Mouse (Mus musculus) midbrain, embryonic 12.5 days (tissue): ENCODE data around the gene Kcnb1. TPM values are rescaled to one million over a fixed set of nuclear protein-coding genes. Genes with fewer than 3 reads are reported as not detected.

Experiments used
- ATAC-seq: fragments of 200-750 bp; cut with Nextera tagmentation; 2 replicates; pipeline ENCODE4 v1.8.0; 2017; ENCODE audit warnings: low read depth, moderate TSS enrichment, moderate library complexity; ENCODE audit not compliant: low FRiP score
- H3K27ac ChIP-seq: fragments of 300-500 bp; sonication (generic); replicated peaks from 2 replicates; pipeline ENCODE4 v1.5.1; 2016; ENCODE audit warnings: mild to moderate bottlenecking
- H3K27me3 ChIP-seq: fragments of 300-500 bp; sonication (generic); 2 replicates; pipeline ENCODE4 v1.6.1; 2016; ENCODE audit warnings: mild to moderate bottlenecking
- H3K36me3 ChIP-seq: fragments of 300-500 bp; sonication (generic); 2 replicates; pipeline ENCODE4 v1.6.1; 2016
- H3K4me1 ChIP-seq: fragments of 300-500 bp; sonication (generic); 2 replicates; pipeline ENCODE4 v1.6.1; 2016
- H3K4me2 ChIP-seq: fragments of 300-500 bp; sonication (generic); replicated peaks from 2 replicates; pipeline ENCODE4 v1.6.1; 2016; ENCODE audit warnings: mild to moderate bottlenecking, moderate library complexity
- H3K4me3 ChIP-seq: fragments of 300-500 bp; sonication (generic); 2 replicates; pipeline ENCODE4 v1.5.1; 2016; ENCODE audit warnings: mild to moderate bottlenecking
- H3K9ac ChIP-seq: fragments of 300-500 bp; sonication (generic); replicated peaks from 2 replicates; pipeline ENCODE4 v1.6.1; 2016; ENCODE audit warnings: mild to moderate bottlenecking, moderate library complexity
- H3K9me3 ChIP-seq: fragments of 300-500 bp; sonication (generic); 2 replicates; pipeline ENCODE4 v1.6.1; 2016; ENCODE audit warnings: mild to moderate bottlenecking
- WGBS: fragments of 180-500 bp; shearing (Covaris S2); methylation state at CpG from one replicate; pipeline ENCODE4 v1.1.7; 2016; 5-methylcytosine and 5-hydroxymethylcytosine counted together
- polyA plus RNA-seq: library from polyadenylated mRNA; unstranded; fragments of >200 nt; fragmentation: Nextera tagmentation; extraction: Ambion mirVana; gene quantifications from 2 replicates; pipeline ENCODE4 v1.2.1, GENCODE M21; 2016

Gene Kcnb1
- polyA plus RNA-seq, 1 experiment from 2014 or later = 1.4 TPM

DNA sequence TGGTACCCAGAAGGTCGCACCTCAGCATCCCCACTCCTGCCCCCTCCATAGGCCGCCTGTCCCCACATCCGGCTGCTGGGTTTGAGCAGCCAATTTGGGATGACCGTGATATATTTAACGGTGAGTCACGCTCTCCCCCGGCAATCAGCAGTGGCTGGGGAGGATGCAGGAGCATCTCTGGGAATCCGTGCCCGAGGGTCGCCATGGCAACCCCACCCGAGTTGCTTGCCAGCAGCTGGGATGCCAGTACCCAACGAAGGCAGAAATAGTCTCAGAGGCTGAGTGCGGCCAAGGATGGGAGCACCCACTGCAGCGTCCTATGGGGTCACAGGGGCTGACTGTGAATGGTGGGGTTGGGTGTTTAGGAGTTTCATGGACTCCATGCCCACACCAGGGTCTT, 53.0 kb downstream of the Kcnb1 start:
- Histone ChIP-seq H3K27me3 (no peaks in the 10 kb centered on the region), H3K36me3 (no peaks in the 10 kb centered on the region), H3K4me1 (peaks cover 8% of the 10 kb centered on the region), H3K27ac (no peak overlapping the region), H3K4me3 (no peak overlapping the region), H3K9me3 (no peaks in the 10 kb centered on the region), H3K4me2 (no peak overlapping the region), H3K9ac (no peak overlapping the region)
- 62% methylated on average over 14 of the region's 14 CpGs for WGBS
- ATAC-seq = peak; percentile 38; the same call in 1 of the 2 replicates

DNA sequence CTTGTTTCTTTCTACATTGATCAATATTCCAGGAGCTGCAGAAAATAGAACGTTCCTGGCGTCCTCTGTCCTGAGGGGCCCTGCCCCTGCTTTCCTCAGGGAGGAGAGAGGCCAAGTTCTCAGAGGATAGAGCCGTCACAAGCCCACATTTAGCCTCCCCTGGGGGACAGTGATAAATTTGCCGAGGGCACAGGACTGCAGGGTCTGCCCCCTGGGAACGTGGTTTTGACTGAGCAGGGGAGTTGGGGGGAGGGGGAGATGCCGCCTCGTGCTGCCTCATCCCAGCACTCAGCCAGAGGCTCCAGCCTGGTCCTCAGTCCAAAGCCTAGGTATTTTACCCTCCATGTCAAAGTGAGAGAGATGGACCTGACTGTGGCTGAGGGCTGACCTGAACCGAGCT, 57.9 kb downstream of the Kcnb1 start:
- Histone ChIP-seq H3K4me1 (peaks cover 22% of the 10 kb centered on the region), H3K4me3 (no peak overlapping the region), H3K36me3 (no peaks in the 10 kb centered on the region), H3K4me2 (no peak overlapping the region), H3K9ac (no peak overlapping the region), H3K27ac (no peak overlapping the region), H3K9me3 (no peaks in the 10 kb centered on the region), H3K27me3 (peaks cover 4% of the 10 kb centered on the region; the same call in 1 of the 2 replicates)
- 63% methylated on average over 8 of the region's 8 CpGs for WGBS
- no peak for ATAC-seq

DNA sequence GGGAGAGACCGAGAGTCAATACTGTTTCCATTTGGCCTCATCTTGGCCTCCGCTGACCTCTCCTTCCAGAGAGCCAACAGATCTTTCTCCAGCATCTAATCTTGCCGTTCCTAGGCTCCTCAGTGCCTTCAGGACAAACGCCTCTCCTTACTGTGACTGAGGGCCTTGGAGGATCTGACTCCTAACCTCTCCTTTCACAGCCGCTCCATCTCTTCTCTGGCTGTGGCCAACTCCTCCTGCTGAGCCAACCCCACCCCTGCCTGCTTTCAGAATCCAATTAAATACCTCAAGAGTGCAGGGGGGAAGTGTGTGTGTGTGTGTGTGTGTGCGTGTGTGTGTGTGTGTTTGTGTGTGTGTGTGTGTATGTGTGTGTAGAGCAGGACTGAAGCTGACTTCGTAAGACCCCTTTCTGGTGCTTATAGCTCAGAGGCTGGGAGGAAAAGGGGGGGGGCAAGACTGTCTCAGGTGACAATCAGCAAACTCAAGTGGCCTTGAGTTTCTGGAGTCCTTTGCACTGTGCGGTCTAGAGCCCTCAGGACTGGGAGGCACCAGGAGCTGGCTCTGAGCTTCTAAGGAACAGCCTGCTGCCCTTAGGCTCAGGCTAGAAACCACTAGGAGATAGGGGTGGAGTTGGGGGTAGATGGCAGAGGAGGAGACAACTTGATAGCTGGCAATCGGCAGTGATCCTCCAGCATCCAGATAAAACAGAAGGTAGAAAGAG, 59.7 kb downstream of the Kcnb1 start:
- no peaks in the 10 kb centered on the region for H3K36me3 ChIP-seq
- H3K27ac ChIP-seq = peak overlapping the region; percentile 16; the same call in 1 of the 2 replicates
- H3K9ac ChIP-seq = no peak overlapping the region
- H3K4me3 ChIP-seq = no peak overlapping the region
- WGBS = 36% methylated on average over 9 of the region's 9 CpGs
- H3K9me3 ChIP-seq = no peaks in the 10 kb centered on the region
- ATAC-seq = no peak
- H3K4me1 ChIP-seq = peaks cover 22% of the 10 kb centered on the region
- H3K4me2 ChIP-seq = no peak overlapping the region
- peaks cover 4% of the 10 kb centered on the region; the same call in 1 of the 2 replicates for H3K27me3 ChIP-seq

DNA sequence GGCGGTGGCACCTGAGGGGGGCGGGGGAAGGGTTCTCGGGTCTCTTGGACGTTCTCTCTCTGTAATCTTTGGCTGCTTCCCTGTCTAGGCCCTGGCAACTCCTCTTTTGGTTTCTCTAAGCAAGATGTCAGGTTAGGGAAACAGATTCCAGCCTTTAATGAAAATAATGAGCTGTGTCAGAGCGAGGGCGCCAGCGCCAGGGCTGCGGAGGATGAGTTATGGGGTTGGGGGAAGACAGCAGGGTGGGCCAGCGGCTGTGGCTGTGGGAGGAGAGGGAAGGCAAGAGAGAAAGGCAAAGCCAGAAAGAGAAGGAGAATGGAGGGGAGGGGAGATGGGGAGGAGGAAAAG, 60.4 kb downstream of the Kcnb1 start:
- H3K4me3 ChIP-seq = no peak overlapping the region
- 26% methylated on average over 9 of the region's 9 CpGs for WGBS
- H3K27ac ChIP-seq = no peak overlapping the region
- peaks cover 4% of the 10 kb centered on the region; the same call in 1 of the 2 replicates for H3K27me3 ChIP-seq
- peak overlapping the region; percentile 24; the same call in 1 of the 2 replicates for H3K4me2 ChIP-seq
- peaks cover 22% of the 10 kb centered on the region for H3K4me1 ChIP-seq
- no peaks in the 10 kb centered on the region for H3K9me3 ChIP-seq
- no peak for ATAC-seq
- H3K9ac ChIP-seq = 0 out of 2 replicates have a peak overlapping the region, but pooled peaks have one; percentile 4
- no peaks in the 10 kb centered on the region for H3K36me3 ChIP-seq

DNA sequence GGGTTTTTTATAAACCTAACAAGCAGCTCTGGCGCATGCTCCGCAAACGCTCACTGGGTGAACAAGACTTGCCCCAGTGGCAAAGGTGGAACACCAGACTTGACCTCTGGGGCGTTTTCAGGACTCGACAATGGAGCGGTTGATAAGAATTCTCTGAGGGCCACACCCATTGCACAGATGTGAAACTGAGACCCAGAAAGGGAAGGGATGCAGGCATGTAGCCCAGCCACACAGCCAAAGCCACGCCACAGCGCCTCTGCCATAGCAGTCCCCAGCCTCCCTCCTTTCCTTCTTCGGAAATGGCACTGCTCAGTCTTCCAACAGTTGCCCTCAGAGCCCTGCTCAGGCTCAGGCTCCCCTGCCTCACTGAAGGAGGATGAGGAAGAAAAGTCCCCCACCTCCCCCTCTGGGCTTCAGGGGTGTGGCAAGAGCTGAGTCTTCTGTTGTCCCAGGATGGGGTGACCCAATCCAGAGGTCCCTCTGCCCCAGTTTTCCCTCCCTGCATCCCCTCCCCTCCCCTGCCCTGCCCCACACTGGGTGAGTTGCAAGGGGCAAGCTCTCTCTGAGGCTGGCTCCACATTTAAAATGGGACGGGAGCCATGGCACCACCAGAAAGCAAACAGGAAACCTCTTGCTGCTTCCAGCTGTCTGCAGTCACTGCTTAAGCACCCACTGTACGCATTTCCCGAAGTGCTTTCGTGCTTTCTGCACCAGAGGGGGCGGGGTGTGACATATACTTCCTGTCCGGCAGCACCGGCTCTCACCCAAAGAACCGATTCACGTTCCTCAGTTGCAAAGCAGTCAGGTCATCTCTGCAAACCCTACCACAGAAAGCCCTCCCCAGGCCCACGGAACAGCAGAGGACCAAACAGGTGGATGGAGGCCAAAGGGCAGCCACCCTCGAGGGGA, 61.0 kb downstream of the Kcnb1 start:
- WGBS = 48% methylated on average over 20 of the region's 20 CpGs
- ATAC-seq = no peak
- H3K36me3 ChIP-seq = no peaks in the 10 kb centered on the region
- H3K27ac ChIP-seq = no peak overlapping the region; the same call in 1 of the 2 replicates
- H3K27me3 ChIP-seq = peaks cover 4% of the 10 kb centered on the region; the same call in 1 of the 2 replicates
- H3K4me1 ChIP-seq = peaks cover 26% of the 10 kb centered on the region
- peak overlapping the region; percentile 24; the same call in 1 of the 2 replicates for H3K4me2 ChIP-seq
- no peak overlapping the region for H3K4me3 ChIP-seq
- 0 out of 2 replicates have a peak overlapping the region, but pooled peaks have one; percentile 4 for H3K9ac ChIP-seq
- no peaks in the 10 kb centered on the region for H3K9me3 ChIP-seq

DNA sequence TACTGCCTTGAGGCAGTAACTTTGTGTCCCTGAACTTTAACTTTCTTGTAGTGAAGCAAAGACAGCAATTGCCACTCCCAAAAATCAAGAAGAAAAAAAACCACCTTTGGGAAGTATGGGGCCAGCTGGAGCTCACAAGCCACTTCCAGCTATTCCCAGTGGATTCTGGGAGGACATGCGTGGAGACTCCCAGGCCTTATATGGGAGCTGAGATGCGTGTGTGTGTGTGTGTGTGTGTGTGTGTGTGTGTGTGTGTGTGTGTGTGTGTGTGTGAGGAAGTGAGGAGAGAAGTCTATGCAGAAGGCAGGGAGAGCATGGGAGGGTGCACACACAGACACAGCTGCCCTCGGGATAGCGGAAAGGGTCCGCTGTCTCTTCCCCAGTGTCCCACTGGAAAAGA, 62.6 kb downstream of the Kcnb1 start:
- no peak for ATAC-seq
- H3K36me3 ChIP-seq = no peaks in the 10 kb centered on the region

DNA sequence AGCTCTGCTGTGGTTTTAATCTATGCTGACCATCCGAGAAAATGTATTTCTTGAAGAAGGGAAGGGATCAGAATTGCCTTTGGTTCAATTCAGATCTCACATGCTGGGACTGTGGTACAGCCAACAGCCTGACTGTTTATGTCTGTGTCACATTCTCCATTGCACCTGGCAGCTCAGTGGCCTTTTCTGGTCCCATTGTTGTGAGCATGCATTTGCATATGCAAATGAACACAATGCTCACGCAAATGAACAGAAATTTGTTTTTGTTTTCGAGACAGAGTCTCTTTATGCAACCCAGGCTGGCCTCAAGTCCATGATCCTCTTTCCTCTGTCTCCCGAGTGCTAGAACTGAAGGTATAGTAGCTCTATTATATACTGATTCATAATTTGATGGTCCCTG, 64.2 kb downstream of the Kcnb1 start:
- H3K9ac ChIP-seq = no peak overlapping the region
- WGBS = 66% methylated on average over 4 of the region's 4 CpGs
- H3K27ac ChIP-seq = no peak overlapping the region
- H3K4me3 ChIP-seq = no peak overlapping the region
- no peak for ATAC-seq
- no peaks in the 10 kb centered on the region for H3K36me3 ChIP-seq
- H3K4me2 ChIP-seq = no peak overlapping the region
- no peaks in the 10 kb centered on the region for H3K9me3 ChIP-seq
- H3K4me1 ChIP-seq = peaks cover 29% of the 10 kb centered on the region
- peaks cover 4% of the 10 kb centered on the region; the same call in 1 of the 2 replicates for H3K27me3 ChIP-seq

More for the DNA sequence above, 62.6 kb downstream of the Kcnb1 start:
- Histone ChIP-seq H3K4me2 (no peak overlapping the region), H3K9ac (no peak overlapping the region), H3K27me3 (peaks cover 4% of the 10 kb centered on the region; the same call in 1 of the 2 replicates), H3K4me1 (peaks cover 29% of the 10 kb centered on the region), H3K27ac (no peak overlapping the region), H3K9me3 (no peaks in the 10 kb centered on the region), H3K4me3 (no peak overlapping the region)
- WGBS = 92% methylated on average over 5 of the region's 5 CpGs

DNA sequence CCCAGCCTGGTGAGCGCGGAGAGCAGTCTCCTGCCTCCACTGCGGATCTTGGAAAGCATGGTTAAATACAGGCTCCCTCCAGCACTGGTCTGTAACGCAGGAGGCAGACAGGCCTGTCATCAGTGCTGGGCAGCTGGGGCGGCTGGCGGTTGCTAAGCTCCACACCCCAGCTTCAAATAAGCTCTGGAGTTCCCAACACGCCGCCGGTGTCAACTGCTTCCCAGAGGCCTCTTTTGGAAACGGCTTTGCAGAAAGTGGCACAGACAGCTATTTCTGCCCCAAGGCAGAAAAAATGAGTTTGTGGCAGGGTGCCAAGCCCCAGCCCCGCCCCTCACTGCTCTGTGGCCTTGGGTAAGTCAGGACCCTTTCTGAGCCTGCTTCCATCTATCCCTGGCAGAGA, 66.0 kb downstream of the Kcnb1 start:
- Histone ChIP-seq H3K36me3 (no peaks in the 10 kb centered on the region), H3K9me3 (no peaks in the 10 kb centered on the region), H3K4me3 (no peak overlapping the region), H3K4me1 (peaks cover 14% of the 10 kb centered on the region), H3K4me2 (no peak overlapping the region), H3K27ac (peak overlapping the region; percentile 58), H3K27me3 (0 out of 2 replicates have a peak, but pooled peaks cover under 1% of the 10 kb centered on the region), H3K9ac (no peak overlapping the region)
- WGBS = 59% methylated on average over 11 of the region's 11 CpGs
- ATAC-seq = no peak

DNA sequence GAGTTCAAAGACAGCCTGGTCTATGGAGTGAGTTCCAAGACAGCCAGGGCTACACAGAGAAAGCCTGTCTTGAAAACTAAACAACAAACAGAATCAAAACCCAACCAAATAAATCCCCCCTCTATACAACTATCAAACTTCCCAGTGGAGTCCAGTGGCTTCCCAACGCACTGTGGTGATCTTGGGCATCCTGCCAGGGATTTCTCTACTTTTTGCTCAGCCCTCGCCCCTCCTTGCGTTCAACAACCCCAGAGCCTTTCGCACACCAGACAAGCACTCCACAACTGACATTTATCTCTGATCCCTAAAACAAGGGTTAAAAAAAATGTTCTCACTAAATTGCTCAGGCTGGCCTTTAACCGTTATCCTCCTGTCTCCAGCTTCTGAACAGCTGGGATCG, 67.2 kb downstream of the Kcnb1 start:
- Histone ChIP-seq H3K4me2 (no peak overlapping the region), H3K36me3 (no peaks in the 10 kb centered on the region)
- WGBS = 89% methylated on average over 6 of the region's 6 CpGs

DNA sequence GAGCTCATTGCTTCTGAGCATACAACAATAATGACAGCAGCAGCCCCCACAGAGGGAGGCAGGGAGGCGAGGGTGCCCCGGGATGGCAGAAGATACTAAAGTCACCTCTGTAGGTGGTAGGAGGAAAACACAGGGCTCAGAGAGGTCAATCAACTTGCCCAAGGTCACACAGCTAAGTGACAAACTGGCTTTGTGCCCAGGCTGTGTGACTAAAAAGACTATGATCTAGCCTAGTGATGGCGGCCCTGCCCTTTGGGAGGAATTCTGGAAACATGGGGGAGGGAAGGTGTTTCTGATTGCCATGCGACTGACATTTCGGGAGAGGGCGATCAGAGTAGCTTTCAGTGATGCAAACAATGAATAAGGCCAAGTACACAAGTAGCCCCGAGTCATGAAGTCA, 68.0 kb downstream of the Kcnb1 start:
- Histone ChIP-seq H3K4me2 (no peak overlapping the region), H3K4me1 (peaks cover 12% of the 10 kb centered on the region), H3K9ac (no peak overlapping the region), H3K27ac (no peak overlapping the region), H3K4me3 (no peak overlapping the region), H3K27me3 (no peaks in the 10 kb centered on the region), H3K9me3 (no peaks in the 10 kb centered on the region), H3K36me3 (no peaks in the 10 kb centered on the region)
- WGBS = 85% methylated on average over 7 of the region's 7 CpGs
- no peak for ATAC-seq

More for the DNA sequence above, 67.2 kb downstream of the Kcnb1 start:
- Histone ChIP-seq H3K9ac (no peak overlapping the region), H3K9me3 (no peaks in the 10 kb centered on the region), H3K27me3 (no peaks in the 10 kb centered on the region), H3K27ac (no peak overlapping the region), H3K4me3 (no peak overlapping the region), H3K4me1 (peaks cover 12% of the 10 kb centered on the region)
- no peak for ATAC-seq

DNA sequence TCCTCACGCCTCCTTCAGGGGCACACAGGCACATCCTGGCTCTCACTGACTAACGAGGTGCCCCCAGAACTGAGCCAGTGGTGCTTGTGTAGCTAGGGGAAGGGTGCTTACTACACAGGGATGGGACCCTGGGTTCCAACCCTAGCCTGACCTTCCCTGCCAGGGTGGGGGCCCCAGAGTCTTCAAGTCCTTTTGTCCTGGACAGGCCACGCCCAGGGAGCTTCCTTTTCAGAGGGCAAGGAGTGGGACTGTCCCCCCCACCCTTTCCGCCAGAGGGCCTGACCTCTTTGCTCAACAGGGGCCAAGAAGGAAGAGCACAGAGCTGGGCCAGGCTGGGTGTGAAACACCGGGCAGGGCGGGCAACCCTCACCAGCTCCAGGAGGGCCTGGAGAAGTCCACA, 68.7 kb downstream of the Kcnb1 start:
- H3K27me3 ChIP-seq = no peaks in the 10 kb centered on the region
- no peak overlapping the region for H3K27ac ChIP-seq
- WGBS = 75% methylated on average over 6 of the region's 6 CpGs
- no peak overlapping the region for H3K9ac ChIP-seq
- no peaks in the 10 kb centered on the region for H3K9me3 ChIP-seq
- H3K4me3 ChIP-seq = no peak overlapping the region
- ATAC-seq = no peak
- H3K36me3 ChIP-seq = no peaks in the 10 kb centered on the region
- peaks cover 12% of the 10 kb centered on the region for H3K4me1 ChIP-seq
- no peak overlapping the region for H3K4me2 ChIP-seq
